Mouse (Mus musculus) limb, embryonic 12.5 days (tissue): Measurements from ENCODE around the gene Ugt2a3. TPM values are rescaled to one million over a fixed set of nuclear protein-coding genes. Genes with fewer than 3 reads are reported as not detected.
"Not testable (repeated sequence)": the region's sequence is repeated elsewhere in the genome, so short reads cannot be mapped to it uniquely, and the experiment has no call there.

Source experiments
- ATAC-seq: fragments of 200-750 bp; cut with Nextera tagmentation; 2 replicates; pipeline ENCODE4 v1.8.0; 2017; ENCODE audit warnings: low read depth, moderate TSS enrichment; ENCODE audit not compliant: insufficient number of reproducible peaks, insufficient read depth, low FRiP score, low TSS enrichment
- H3K27ac ChIP-seq: fragments of 300-500 bp; sonication (generic); 2 replicates; pipeline ENCODE4 v1.5.1; 2016; ENCODE audit warnings: mild to moderate bottlenecking, moderate library complexity
- H3K27me3 ChIP-seq: fragments of 300-500 bp; sonication (generic); 2 replicates; pipeline ENCODE4 v1.6.1; 2016; ENCODE audit warnings: mild to moderate bottlenecking, moderate library complexity
- H3K36me3 ChIP-seq: fragments of 300-500 bp; sonication (generic); 2 replicates; pipeline ENCODE4 v1.6.1; 2016; ENCODE audit warnings: mild to moderate bottlenecking, moderate library complexity
- H3K4me1 ChIP-seq: fragments of 300-500 bp; sonication (generic); replicated peaks from 2 replicates; pipeline ENCODE4 v1.6.1; 2016
- H3K4me2 ChIP-seq: fragments of 300-500 bp; sonication (generic); 2 replicates; pipeline ENCODE4 v1.6.1; 2016; ENCODE audit warnings: mild to moderate bottlenecking, moderate library complexity
- H3K4me3 ChIP-seq: fragments of 300-500 bp; sonication (generic); replicated peaks from 2 replicates; pipeline ENCODE4 v1.5.1; 2016; ENCODE audit warnings: mild to moderate bottlenecking
- H3K9ac ChIP-seq: fragments of 300-500 bp; sonication (generic); replicated peaks from 2 replicates; pipeline ENCODE4 v1.6.1; 2016; ENCODE audit warnings: mild to moderate bottlenecking, moderate library complexity
- H3K9me3 ChIP-seq: fragments of 300-500 bp; sonication (generic); 2 replicates; pipeline ENCODE4 v1.6.1; 2016; ENCODE audit warnings: mild to moderate bottlenecking, moderate library complexity
- WGBS: fragments of 180-500 bp; shearing (Covaris S2); methylation state at CpG from one replicate; pipeline ENCODE4 v1.1.7; 2016; 5-methylcytosine and 5-hydroxymethylcytosine counted together
- polyA plus RNA-seq: library from polyadenylated mRNA; unstranded; fragments of >200 nt; fragmentation: Nextera tagmentation; extraction: Ambion mirVana; gene quantifications from 2 replicates; pipeline ENCODE4 v1.2.1, GENCODE M21; 2016

The Ugt2a3 gene
- not detected in 2 replicates for polyA plus RNA-seq

DNA sequence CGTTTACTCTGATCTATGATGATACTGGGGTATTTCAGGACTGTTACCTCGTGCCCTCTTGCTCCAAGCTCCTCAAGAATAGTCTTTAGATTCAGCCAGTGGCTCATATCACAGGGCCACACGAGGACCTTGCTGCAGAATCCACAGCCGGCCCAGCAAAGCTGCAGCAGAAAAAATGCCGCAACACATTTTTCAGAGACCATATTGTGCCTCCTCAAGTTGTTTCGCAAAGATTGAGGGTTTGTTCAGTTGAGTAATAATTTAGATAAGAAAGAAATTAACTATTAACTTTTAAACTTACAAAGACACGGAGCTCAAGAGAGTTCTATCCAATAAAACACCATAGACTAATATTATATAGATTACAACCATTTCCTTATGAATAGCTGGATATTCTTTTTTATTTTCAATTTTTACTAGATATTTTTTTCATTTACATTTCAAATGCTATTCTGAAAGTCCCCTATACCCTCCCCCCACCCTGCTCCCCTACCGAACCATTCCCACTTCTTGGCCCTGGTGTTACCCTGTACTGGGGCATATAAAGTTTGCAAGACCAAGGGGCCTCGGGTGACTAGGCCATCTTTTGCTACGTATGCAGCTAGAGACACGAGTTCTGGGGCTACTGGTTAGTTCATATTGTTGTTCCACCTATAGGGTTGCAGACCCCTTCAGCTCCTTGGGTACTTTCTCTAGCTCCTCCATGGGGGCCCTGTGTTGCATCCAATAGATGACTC lies at the start of gene Ugt2a3:
Ugt2a3 (minus strand) TSS at position 235 of the 737 bp plus-strand sequence.
- Histone ChIP-seq H3K9ac (no peak within 1 kb of the TSS), H3K36me3 (no peaks in the 10 kb centered on the region), H3K4me3 (no peak within 1 kb of the TSS), H3K27ac (no peak within 1 kb of the TSS), H3K9me3 (no peaks in the 10 kb centered on the region), H3K4me2 (no peak within 1 kb of the TSS), H3K4me1 (no peaks in the 10 kb centered on the region), H3K27me3 (no peaks in the 10 kb centered on the region)
- no peak for ATAC-seq
- WGBS: 82% methylated on average over 11 of the region's 11 CpGs

- ATAC-seq: no peak
- Histone ChIP-seq H3K9ac (no peak overlapping the region), H3K4me3 (no peak overlapping the region), H3K4me1 (no peaks in the 10 kb centered on the region), H3K9me3 (no peaks in the 10 kb centered on the region), H3K4me2 (no peak overlapping the region), H3K36me3 (no peaks in the 10 kb centered on the region), H3K27ac (no peak overlapping the region), H3K27me3 (no peaks in the 10 kb centered on the region)
- WGBS: 70% methylated on average over 2 of the region's 2 CpGs
Measured at GRCm38 (mm10) chr5:87380234-87380633, 43.2 kb upstream of the Ugt2a3 start.

DNA sequence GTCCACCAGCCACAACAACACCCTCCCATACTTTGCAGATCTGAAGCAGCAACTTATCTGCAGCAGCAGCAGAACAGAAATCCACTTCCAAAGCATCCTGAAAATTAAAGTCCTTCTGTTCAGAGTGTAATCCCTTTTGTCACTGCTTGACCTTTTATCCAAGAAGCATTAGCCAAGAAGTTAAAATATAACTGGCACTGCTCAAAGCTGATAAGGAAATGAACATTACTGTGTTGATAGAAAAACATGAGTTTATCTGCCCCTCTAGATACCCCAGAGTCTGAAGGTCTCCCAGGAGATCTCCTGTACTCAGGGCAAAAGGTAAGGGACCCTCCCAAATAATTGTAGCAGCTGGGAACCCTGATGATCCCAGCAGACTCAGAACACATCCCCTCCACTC lies 42.8 kb upstream of the Ugt2a3 start:
- ATAC-seq: no peak
- H3K4me2 ChIP-seq: no peak overlapping the region
- H3K36me3 ChIP-seq: no peaks in the 10 kb centered on the region
- no peak overlapping the region for H3K9ac ChIP-seq
- no peaks in the 10 kb centered on the region for H3K9me3 ChIP-seq
- no peaks in the 10 kb centered on the region for H3K4me1 ChIP-seq
- H3K27ac ChIP-seq: no peak overlapping the region
- H3K27me3 ChIP-seq: no peaks in the 10 kb centered on the region
- H3K4me3 ChIP-seq: no peak overlapping the region

DNA sequence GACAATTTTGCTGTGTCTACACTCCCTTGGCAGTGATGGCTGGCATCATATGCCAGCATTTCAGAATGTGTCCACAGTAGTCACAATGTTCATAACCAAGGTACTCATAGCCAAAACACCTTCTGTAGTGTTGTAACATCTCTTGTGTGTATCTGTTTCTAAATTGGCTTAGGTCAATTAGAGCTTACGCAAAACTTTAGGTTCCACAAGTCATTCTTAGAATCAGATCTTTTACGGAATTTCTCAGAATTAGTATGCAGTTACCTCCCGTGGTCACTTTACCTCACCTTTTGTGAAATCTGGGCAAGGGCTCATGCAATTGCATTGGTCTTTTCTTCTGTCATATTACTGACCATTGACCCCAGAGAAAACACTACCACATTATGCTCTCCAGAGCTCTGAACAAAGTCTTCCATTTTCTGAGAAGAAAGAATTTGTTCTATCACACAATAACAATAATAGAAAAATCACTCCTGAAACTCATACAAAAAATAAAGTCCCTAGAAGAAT lies 38.9 kb upstream of the Ugt2a3 start:
- Histone ChIP-seq H3K4me1 (no peaks in the 10 kb centered on the region), H3K4me2 (no peak overlapping the region), H3K27me3 (no peaks in the 10 kb centered on the region), H3K9me3 (no peaks in the 10 kb centered on the region), H3K9ac (no peak overlapping the region), H3K4me3 (no peak overlapping the region), H3K27ac (no peak overlapping the region), H3K36me3 (no peaks in the 10 kb centered on the region)
- no peak for ATAC-seq
- WGBS: 90% methylated on average over 3 of the region's 3 CpGs

GRCm38 (mm10) chr5:87373502-87373863 lies 36.5 kb upstream of the Ugt2a3 start:
- no peak overlapping the region for H3K4me2 ChIP-seq
- ATAC-seq: no peak
- H3K27ac ChIP-seq: no peak overlapping the region
- H3K36me3 ChIP-seq: no peaks in the 10 kb centered on the region
- 81% methylated on average over 1 of the region's 1 CpGs for WGBS
- no peaks in the 10 kb centered on the region for H3K27me3 ChIP-seq
- H3K4me3 ChIP-seq: no peak overlapping the region
- H3K4me1 ChIP-seq: no peaks in the 10 kb centered on the region
- H3K9me3 ChIP-seq: no peaks in the 10 kb centered on the region
- no peak overlapping the region for H3K9ac ChIP-seq

DNA sequence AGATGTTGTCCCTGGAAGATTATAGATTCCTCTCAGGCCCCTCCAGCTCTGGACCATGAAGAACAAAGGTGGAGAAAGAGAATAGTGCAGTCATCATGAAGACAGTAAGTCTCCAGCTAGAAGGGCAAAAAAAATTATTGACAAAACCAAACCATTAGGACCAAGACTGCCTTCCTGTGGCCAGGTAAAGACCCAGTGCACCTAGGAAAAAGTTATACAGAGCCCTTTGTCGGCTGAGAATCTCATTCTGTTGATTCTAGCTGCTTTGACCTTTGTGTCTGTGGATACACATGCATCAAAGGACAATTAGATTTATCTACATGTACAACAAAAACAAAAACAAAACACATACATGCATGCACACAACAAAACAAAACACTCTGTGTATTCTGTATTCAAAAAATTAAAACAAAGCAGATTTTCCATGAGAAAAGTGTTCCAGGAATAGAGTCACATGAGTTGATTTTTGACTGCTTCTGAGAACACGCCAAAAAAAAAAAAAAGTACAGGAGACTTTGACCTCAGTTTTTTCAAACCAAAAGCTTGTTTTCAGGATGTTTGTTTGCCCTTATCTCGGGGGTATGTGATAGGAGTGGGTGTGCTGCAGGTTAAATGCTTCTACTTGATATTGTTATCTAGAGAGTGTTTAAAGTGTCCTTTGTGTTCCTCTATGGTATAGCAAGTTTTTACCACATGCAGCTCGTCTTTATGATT lies 36.0 kb upstream of the Ugt2a3 start:
- H3K27me3 ChIP-seq: not testable (repeated sequence)

DNA sequence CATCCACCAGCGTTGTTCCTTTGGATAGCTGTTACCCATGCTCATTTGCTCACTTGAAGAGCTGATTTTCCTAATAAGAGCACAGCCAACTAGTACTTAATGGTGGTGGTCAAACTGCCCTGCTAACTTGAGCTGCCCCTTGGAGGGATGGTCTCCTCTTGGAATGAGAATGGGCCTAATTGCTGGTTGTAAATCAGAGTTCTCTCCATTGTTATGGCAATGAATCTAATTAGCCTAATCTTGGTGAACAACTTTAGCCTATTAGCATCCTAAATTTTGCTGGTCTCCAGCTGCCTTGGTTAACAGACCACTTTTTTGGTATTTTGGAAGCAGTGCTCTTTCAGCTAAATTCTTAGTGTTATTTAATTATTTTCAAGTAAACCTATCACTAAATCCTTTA lies 13.4 kb upstream of the Ugt2a3 start:
- H3K27ac ChIP-seq: no peak overlapping the region
- H3K9me3 ChIP-seq: no peaks in the 10 kb centered on the region
- no peak for ATAC-seq
- no peaks in the 10 kb centered on the region for H3K27me3 ChIP-seq
- no peaks in the 10 kb centered on the region for H3K36me3 ChIP-seq
- 36% methylated on average over 1 of the region's 1 CpGs for WGBS
- H3K9ac ChIP-seq: no peak overlapping the region
- no peak overlapping the region for H3K4me3 ChIP-seq
- no peak overlapping the region for H3K4me2 ChIP-seq
- H3K4me1 ChIP-seq: no peaks in the 10 kb centered on the region

More for the DNA sequence above, 36.0 kb upstream of the Ugt2a3 start:
- H3K27ac ChIP-seq, H3K9ac ChIP-seq, H3K36me3 ChIP-seq, H3K9me3 ChIP-seq, H3K4me3 ChIP-seq, ATAC-seq, H3K4me1 ChIP-seq, H3K4me2 ChIP-seq: not testable (repeated sequence)
- 72% methylated on average over 4 of the region's 4 CpGs for WGBS

DNA sequence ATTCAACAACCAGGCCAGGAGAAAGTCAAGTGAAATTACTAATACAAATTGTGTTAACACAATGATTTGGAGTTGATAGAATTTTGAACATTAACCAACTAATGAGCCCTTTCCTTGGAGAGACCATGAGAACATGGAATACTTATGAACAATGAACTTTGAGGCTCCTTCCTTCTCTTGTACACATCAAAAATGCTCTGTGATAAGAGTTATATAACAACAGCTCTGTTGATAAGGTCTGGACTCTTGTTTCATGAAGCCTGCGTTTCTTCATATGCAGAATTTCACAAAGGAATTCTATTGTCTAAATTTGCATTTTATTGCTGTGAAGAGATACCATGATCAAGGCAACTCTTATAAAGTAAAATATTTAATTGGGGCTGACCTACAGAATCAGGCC lies 12.2 kb upstream of the Ugt2a3 start:
- ATAC-seq, H3K4me1 ChIP-seq: not testable (repeated sequence)

GRCm38 (mm10) chr5:87347479-87348078 lies 10.6 kb upstream of the Ugt2a3 start:
- not testable (repeated sequence) for H3K4me2 ChIP-seq, H3K9ac ChIP-seq, H3K4me1 ChIP-seq, ATAC-seq, H3K27me3 ChIP-seq, H3K36me3 ChIP-seq, H3K4me3 ChIP-seq, H3K27ac ChIP-seq, H3K9me3 ChIP-seq
- WGBS: 73% methylated on average over 2 of the region's 2 CpGs

More for the DNA sequence above, 12.2 kb upstream of the Ugt2a3 start:
- H3K4me2 ChIP-seq, H3K27ac ChIP-seq, H3K27me3 ChIP-seq, H3K4me3 ChIP-seq, H3K9ac ChIP-seq, H3K36me3 ChIP-seq, H3K9me3 ChIP-seq: not testable (repeated sequence)
- WGBS: 81% methylated on average over 1 of the region's 1 CpGs

DNA sequence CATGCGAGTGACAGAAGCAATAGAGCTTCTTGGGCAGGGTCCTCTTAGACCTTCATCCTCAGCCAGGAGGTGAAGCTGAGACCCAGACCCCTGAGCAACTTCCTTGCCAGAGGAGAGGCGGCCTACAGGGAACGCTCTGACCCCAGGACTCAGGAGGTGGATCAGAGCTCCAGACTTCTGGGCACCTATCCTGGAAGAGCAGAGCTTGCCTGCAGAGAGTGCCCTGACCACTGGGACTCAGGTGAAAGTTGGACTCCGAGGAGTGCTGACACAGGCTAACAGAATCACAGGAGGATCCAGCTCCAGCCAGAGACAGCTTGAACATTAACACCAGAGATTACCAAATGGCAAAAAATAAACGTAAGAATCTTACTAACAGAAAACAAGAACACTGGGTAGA lies 3.5 kb upstream of the Ugt2a3 start:
- Histone ChIP-seq H3K4me2 (no peak overlapping the region), H3K27me3 (no peaks in the 10 kb centered on the region), H3K9ac (no peak overlapping the region), H3K4me3 (no peak overlapping the region), H3K9me3 (no peaks in the 10 kb centered on the region), H3K4me1 (no peaks in the 10 kb centered on the region), H3K27ac (no peak overlapping the region), H3K36me3 (no peaks in the 10 kb centered on the region)
- 91% methylated on average over 5 of the region's 5 CpGs for WGBS
- ATAC-seq: no peak

DNA sequence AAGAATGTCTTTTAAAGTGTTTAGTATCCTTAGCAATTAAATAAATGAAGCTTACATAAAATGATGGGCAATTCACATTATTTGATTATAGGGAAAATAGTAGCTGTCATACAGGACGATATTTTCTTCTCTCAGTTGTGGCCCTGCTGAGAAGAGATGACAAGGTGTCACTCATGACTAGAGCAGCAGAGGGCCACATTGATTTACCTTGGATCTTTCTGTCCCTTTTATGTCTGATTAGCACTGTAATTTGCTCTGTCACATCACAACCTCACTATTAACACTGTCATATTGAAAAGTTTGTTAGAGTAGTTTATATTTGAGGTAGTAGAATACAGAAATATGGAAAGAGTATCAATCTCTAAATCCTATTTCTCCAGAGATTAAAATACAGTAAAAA lies 1.8 kb downstream of the Ugt2a3 start:
- Histone ChIP-seq H3K27me3 (no peaks in the 10 kb centered on the region), H3K9ac (no peak overlapping the region), H3K36me3 (no peaks in the 10 kb centered on the region), H3K4me1 (no peaks in the 10 kb centered on the region), H3K4me2 (no peak overlapping the region), H3K27ac (no peak overlapping the region), H3K4me3 (no peak overlapping the region), H3K9me3 (no peaks in the 10 kb centered on the region)
- no peak for ATAC-seq
- 78% methylated on average over 1 of the region's 1 CpGs for WGBS
